Mouse (Mus musculus) E14TG2a.4 (cell line): ENCODE results near the gene 1700029P11Rik.

Source experiments
- CTCF ChIP-seq: conservative IDR thresholded peaks from 2 replicates; pipeline ENCODE4 v1.5.1; 2014; ENCODE audit warnings: low read length
- NANOG ChIP-seq: IDR thresholded peaks from 2 replicates; pipeline ENCODE4 v1.6.1; 2014; ENCODE audit warnings: borderline replicate concordance, low read length, mixed read lengths

GRCm38 (mm10) chr15:81949476-81950131, 30.7 kb upstream of the 1700029P11Rik start:
- no peak for TF ChIP-seq CTCF
- no peak for TF ChIP-seq NANOG
